Mouse (Mus musculus): ENCODE data around the gene Hcn2. TPM values are rescaled to one million over a fixed set of nuclear protein-coding genes. Genes with fewer than 3 reads are reported as not detected.
A peak's percentile ranks its signal among the peaks of the same experiment; 100 is the strongest.

Gene Hcn2
- total and polyA plus RNA-seq, 2 experiments, result 0.09 to 0.45 TPM

DNA sequence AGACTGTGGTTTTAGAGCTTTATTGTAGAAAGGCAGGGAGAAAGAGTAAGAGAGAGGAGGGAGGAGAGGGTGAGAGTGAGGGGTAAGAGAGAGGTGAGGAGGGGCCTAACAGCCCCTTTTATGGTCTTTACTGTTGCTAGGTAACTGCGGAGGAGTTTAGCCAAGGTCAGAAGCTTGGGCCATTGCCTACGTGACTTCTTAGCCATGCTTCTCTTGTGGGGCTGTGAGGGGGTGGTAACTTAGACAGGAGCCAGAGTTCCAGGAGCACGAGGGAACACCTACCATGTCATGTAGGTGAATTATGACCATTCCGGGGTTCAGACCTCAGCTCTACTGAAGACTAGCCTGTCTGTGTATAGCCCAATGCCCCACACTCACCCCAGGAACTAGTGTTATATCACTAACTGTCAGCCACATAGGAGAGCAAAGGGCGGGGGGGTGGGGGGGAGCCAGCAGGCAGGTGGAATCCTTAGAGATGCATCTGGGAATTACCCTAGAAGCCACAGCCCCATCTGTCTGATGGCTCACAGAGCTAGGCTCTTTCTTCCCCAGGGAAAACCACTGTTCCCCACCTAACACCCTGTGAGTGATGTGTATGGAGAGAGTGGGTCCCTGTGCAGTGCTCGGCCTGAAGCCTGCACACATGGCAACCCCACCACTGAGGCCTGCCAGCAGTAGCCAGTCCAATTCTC lies 44.9 kb upstream of the Hcn2 start:
- Histone ChIP-seq H3K79me2 (ENCODE audit: control insufficient read depth, insufficient read depth, low read length) (peaks cover 5% of the 10 kb centered on the region; the same call in 1 of the 2 replicates), H3K4me3 (ENCODE audit: insufficient read depth, low read depth, low read length) (no peak overlapping the region), H3K4me1 (ENCODE audit: control insufficient read depth, insufficient read depth, low read length) (peaks cover 7% of the 10 kb centered on the region), H3K27me3 (ENCODE audit: control insufficient read depth, insufficient read depth, low read length) (no peaks in the 10 kb centered on the region), H3K9ac (ENCODE audit: low read depth, low read length) (no peak overlapping the region), H3K36me3 (ENCODE audit: control insufficient read depth, insufficient read depth, low read length) (no peaks in the 10 kb centered on the region), H3K27ac (replicated peaks; ENCODE audit: insufficient read depth, low read depth, low read length) (no peak overlapping the region)
- TF ChIP-seq POLR2A (IDR thresholded peaks at IDR 0.05; ENCODE audit: extremely low read depth, insufficient read depth, low read length) (no peak), CTCF (IDR thresholded peaks at IDR 0.05; ENCODE audit: low read depth, low read length) (no peak)
- WGBS, result 92% methylated on average over 6 of the region's 6 CpGs
- no peak for DNase-seq (ENCODE audit: extremely low read depth, low read depth, low spot score)

- peaks cover 7% of the 10 kb centered on the region for H3K4me1 ChIP-seq (ENCODE audit: control insufficient read depth, insufficient read depth, low read length)
- no peak for DNase-seq (ENCODE audit: extremely low read depth, low read depth, low spot score)
- TF ChIP-seq CTCF (IDR thresholded peaks at IDR 0.05; ENCODE audit: low read depth, low read length), result 0 out of 2 replicates have a peak, but pooled peaks have one; percentile 1
- TF ChIP-seq POLR2A (IDR thresholded peaks at IDR 0.05; ENCODE audit: extremely low read depth, insufficient read depth, low read length), result no peak
- H3K27ac ChIP-seq (replicated peaks; ENCODE audit: insufficient read depth, low read depth, low read length), result no peak overlapping the region
- H3K27me3 ChIP-seq (ENCODE audit: control insufficient read depth, insufficient read depth, low read length), result no peaks in the 10 kb centered on the region
- H3K4me3 ChIP-seq (ENCODE audit: insufficient read depth, low read depth, low read length), result no peak overlapping the region
- no peaks in the 10 kb centered on the region for H3K36me3 ChIP-seq (ENCODE audit: control insufficient read depth, insufficient read depth, low read length)
- WGBS, result 63% methylated on average over 3 of the region's 3 CpGs
- no peak overlapping the region for H3K9ac ChIP-seq (ENCODE audit: low read depth, low read length)
- H3K79me2 ChIP-seq (ENCODE audit: control insufficient read depth, insufficient read depth, low read length), result peaks cover 5% of the 10 kb centered on the region; the same call in 1 of the 2 replicates
Measured at GRCm38 (mm10) chr10:79672088-79672455, 44.4 kb upstream of the Hcn2 start.

GRCm38 (mm10) chr10:79673054-79673453 lies 43.4 kb upstream of the Hcn2 start:
- Histone ChIP-seq H3K4me3 (ENCODE audit: insufficient read depth, low read depth, low read length) (no peak overlapping the region), H3K36me3 (ENCODE audit: control insufficient read depth, insufficient read depth, low read length) (no peaks in the 10 kb centered on the region), H3K9ac (ENCODE audit: low read depth, low read length) (no peak overlapping the region), H3K27ac (replicated peaks; ENCODE audit: insufficient read depth, low read depth, low read length) (no peak overlapping the region), H3K27me3 (ENCODE audit: control insufficient read depth, insufficient read depth, low read length) (no peaks in the 10 kb centered on the region), H3K79me2 (ENCODE audit: control insufficient read depth, insufficient read depth, low read length) (peaks cover 5% of the 10 kb centered on the region; the same call in 1 of the 2 replicates), H3K4me1 (ENCODE audit: control insufficient read depth, insufficient read depth, low read length) (peaks cover 7% of the 10 kb centered on the region)
- 95% methylated on average over 3 of the region's 3 CpGs for WGBS
- no peak for DNase-seq (ENCODE audit: extremely low read depth, low read depth, low spot score)
- TF ChIP-seq CTCF (IDR thresholded peaks at IDR 0.05; ENCODE audit: low read depth, low read length), result no peak
- no peak for TF ChIP-seq POLR2A (IDR thresholded peaks at IDR 0.05; ENCODE audit: extremely low read depth, insufficient read depth, low read length)

DNA sequence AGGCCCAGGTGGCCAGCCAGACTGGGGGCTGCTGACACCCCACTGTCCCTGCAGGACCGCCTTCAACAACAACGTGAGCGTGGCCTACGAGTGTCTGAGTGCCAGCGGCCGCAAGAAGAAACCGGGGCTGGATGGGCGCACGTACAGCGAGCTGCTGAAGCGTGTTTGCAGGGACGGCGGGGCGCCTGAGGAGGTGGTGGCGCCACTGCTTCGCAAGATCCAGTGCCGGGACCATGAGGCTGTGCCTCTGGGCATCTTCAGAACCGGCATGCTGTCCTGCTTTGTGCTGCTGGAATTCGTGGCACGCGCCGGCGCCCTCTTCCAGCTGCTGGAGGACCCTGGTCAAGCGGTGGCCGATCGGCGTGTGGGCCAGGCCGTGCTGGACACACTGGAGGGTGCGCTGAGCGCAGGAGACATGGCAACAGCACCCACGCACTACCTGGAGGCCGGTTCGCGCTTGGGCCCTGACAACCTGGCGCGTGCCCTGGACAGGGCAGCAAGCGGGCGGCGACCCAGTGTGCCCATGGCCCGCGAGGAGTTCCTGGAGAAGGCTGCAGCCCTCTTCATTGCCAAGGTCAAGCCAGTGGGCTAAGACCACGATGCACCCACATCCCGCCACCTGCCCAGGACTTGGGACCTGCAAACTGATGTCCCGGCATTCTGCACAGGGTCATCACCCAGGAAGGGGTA lies 40.9 kb upstream of the Hcn2 start:
- no peaks in the 10 kb centered on the region for H3K27me3 ChIP-seq (ENCODE audit: control insufficient read depth, insufficient read depth, low read length)
- H3K4me1 ChIP-seq (ENCODE audit: control insufficient read depth, insufficient read depth, low read length), result peaks cover 1% of the 10 kb centered on the region; the same call in 1 of the 2 replicates
- no peak overlapping the region for H3K4me3 ChIP-seq (ENCODE audit: insufficient read depth, low read depth, low read length)
- no peak overlapping the region for H3K27ac ChIP-seq (replicated peaks; ENCODE audit: insufficient read depth, low read depth, low read length)
- no peaks in the 10 kb centered on the region for H3K79me2 ChIP-seq (ENCODE audit: control insufficient read depth, insufficient read depth, low read length)
- no peaks in the 10 kb centered on the region for H3K36me3 ChIP-seq (ENCODE audit: control insufficient read depth, insufficient read depth, low read length)
- TF ChIP-seq POLR2A (IDR thresholded peaks at IDR 0.05; ENCODE audit: extremely low read depth, insufficient read depth, low read length) (no peak), CTCF (IDR thresholded peaks at IDR 0.05; ENCODE audit: low read depth, low read length) (no peak)
- H3K9ac ChIP-seq (ENCODE audit: low read depth, low read length), result no peak overlapping the region
- 83% methylated on average over 44 of the region's 44 CpGs for WGBS
- no peak for DNase-seq (ENCODE audit: extremely low read depth, low read depth, low spot score)

DNA sequence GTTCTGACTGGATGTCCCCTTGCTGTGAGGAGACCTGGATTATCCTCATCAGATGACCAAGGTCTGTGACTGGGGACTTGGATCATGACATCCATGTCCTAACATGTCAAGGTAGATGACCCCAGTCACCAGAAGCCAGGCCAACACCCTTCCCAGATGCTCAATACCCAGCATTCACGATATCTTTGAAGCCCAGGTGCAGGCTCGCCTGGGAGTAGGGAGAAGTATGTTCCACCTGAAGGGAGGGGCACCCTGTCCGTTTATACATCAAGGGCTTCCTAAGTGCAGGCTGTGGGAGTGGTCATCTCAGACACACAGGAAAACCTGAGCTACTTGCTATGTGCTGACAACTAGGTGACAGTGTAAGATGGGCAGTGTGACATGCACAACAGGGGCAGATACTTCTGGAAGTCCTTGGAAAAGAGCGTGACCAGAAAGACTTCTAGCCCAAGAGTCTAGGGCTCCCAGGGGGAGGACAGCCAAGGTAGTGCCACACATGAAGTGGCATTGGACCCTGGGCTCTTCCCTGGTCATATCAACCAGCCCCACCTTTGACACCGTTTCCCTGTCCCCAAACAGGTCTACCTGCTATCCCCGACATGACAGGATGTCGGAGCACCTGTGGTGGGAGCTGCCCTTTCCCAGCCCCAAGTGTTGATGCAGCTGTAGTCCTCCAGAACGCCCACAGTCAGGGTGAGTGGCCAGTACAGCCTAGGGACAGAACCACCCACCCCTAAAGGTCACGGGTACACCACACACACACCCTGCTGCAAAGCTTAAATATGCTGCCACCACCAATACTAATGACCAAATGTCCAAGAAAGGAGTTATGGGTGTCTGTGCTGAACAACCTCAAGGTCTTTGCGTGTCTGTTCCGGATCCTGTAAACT lies 35.6 kb upstream of the Hcn2 start:
- peaks cover 7% of the 10 kb centered on the region; the same call in 1 of the 2 replicates for H3K36me3 ChIP-seq (ENCODE audit: control insufficient read depth, insufficient read depth, low read length)
- peak overlapping the region; percentile 42 for H3K4me3 ChIP-seq (ENCODE audit: insufficient read depth, low read depth, low read length)
- peak overlapping the region; percentile 46 for H3K9ac ChIP-seq (ENCODE audit: low read depth, low read length)
- peaks cover 23% of the 10 kb centered on the region; the same call in 1 of the 2 replicates for H3K79me2 ChIP-seq (ENCODE audit: control insufficient read depth, insufficient read depth, low read length)
- H3K27ac ChIP-seq (replicated peaks; ENCODE audit: insufficient read depth, low read depth, low read length), result peak overlapping the region; percentile 68
- peaks cover 22% of the 10 kb centered on the region for H3K4me1 ChIP-seq (ENCODE audit: control insufficient read depth, insufficient read depth, low read length)
- DNase-seq (ENCODE audit: extremely low read depth, low read depth, low spot score), result no peak
- H3K27me3 ChIP-seq (ENCODE audit: control insufficient read depth, insufficient read depth, low read length), result no peaks in the 10 kb centered on the region
- TF ChIP-seq CTCF (IDR thresholded peaks at IDR 0.05; ENCODE audit: low read depth, low read length) (no peak), POLR2A (IDR thresholded peaks at IDR 0.05; ENCODE audit: extremely low read depth, insufficient read depth, low read length) (no peak)
- WGBS, result 27% methylated on average over 11 of the region's 11 CpGs

Data from liver, adult 2 months (tissue).